Mouse (Mus musculus): ENCODE data around the gene Gm8334. TPM values are rescaled to one million over a fixed set of nuclear protein-coding genes. Genes with fewer than 3 reads are reported as not detected.
"Not testable (repeated sequence)": the region's sequence is repeated elsewhere in the genome, so short reads cannot be mapped to it uniquely, and the experiment has no call there.

Gene Gm8334
- total RNA-seq (2017): not detected in 3 replicates

- ATAC-seq (replicated peaks; ENCODE audit: insufficient number of reproducible peaks, low FRiP score, low TSS enrichment, poor library complexity, severe bottlenecking): not testable (repeated sequence)
Measured at GRCm38 (mm10) chrX:148615053-148615452, at the start of gene Gm8334. Gene Gm8334, minus strand, starts transcription at chrX:148615153.

GRCm38 (mm10) chrX:148663298-148663697 is 48.3 kb upstream of the Gm8334 start, which contains the start of gene Gm15127:
Gene Gm15127, plus strand, starts transcription at chrX:148663598.
- ATAC-seq (replicated peaks; ENCODE audit: insufficient number of reproducible peaks, low FRiP score, low TSS enrichment, poor library complexity, severe bottlenecking): not testable (repeated sequence)

Other genes with a start within 250 kb of the Gm8334 start
- gene Gm15114, start 126.2 kb downstream of the Gm8334 start, total RNA-seq (2017): not detected in 3 replicates
- gene Gm15127, start 48.4 kb upstream of the Gm8334 start, total RNA-seq (2017): not detected in 3 replicates
- not detected in 3 replicates for gene Luzp4, start 242.5 kb upstream of the Gm8334 start, total RNA-seq (2017)

All from monocyte, adult 5-6 weeks (primary cell).